Mouse (Mus musculus): ENCODE data around the gene Rac3. TPM values are rescaled to one million over a fixed set of nuclear protein-coding genes. Genes with fewer than 3 reads are reported as not detected.
"Not testable (repeated sequence)": the region's sequence is repeated elsewhere in the genome, so short reads cannot be mapped to it uniquely, and the experiment has no call there.

Gene Rac3
- polyA plus RNA-seq, 1 experiment from 2014 or later = 48.3 TPM

- 0 out of 2 replicates have a peak overlapping the region, but pooled peaks have one; percentile 72 for H3K4me3 ChIP-seq (replicated peaks)
- H3K9ac ChIP-seq = no peak overlapping the region
- peaks cover 33% of the 10 kb centered on the region for H3K27me3 ChIP-seq
- H3K27ac ChIP-seq = no peak overlapping the region
- no peak for ATAC-seq (ENCODE audit: low FRiP score)
- peak overlapping the region; percentile 99; the same call in 1 of the 2 replicates for H3K4me2 ChIP-seq
- peaks cover 23% of the 10 kb centered on the region for H3K36me3 ChIP-seq (replicated peaks)
- 87% methylated on average over 11 of the region's 11 CpGs for whole genome bisulfite sequencing
- peaks cover 32% of the 10 kb centered on the region for H3K4me1 ChIP-seq
- no peaks in the 10 kb centered on the region for H3K9me3 ChIP-seq
Observed at GRCm38 (mm10) chr11:120722761-120723382, 1.6 kb downstream of the Rac3 start.

- no peak overlapping the region for H3K4me2 ChIP-seq
- ATAC-seq (ENCODE audit: low FRiP score) = no peak
- no peak overlapping the region for H3K4me3 ChIP-seq (replicated peaks)
- 84% methylated on average over 7 of the region's 7 CpGs for WGBS
- peaks cover 32% of the 10 kb centered on the region for H3K4me1 ChIP-seq
- no peaks in the 10 kb centered on the region for H3K9me3 ChIP-seq
- no peak overlapping the region for H3K27ac ChIP-seq
- no peak overlapping the region for H3K9ac ChIP-seq
- peaks cover 39% of the 10 kb centered on the region for H3K27me3 ChIP-seq
- H3K36me3 ChIP-seq (replicated peaks) = peaks cover 17% of the 10 kb centered on the region
Observed at GRCm38 (mm10) chr11:120723509-120723908, 2.2 kb downstream of the Rac3 start.

GRCm38 (mm10) chr11:120726243-120727168 is 5.2 kb downstream of the Rac3 start:
- peak; percentile 49 for ATAC-seq (ENCODE audit: low FRiP score)
- Histone ChIP-seq H3K9ac (peak overlapping the region; percentile 53), H3K4me2 (peak overlapping the region; percentile 78), H3K27ac (0 out of 2 replicates have a peak overlapping the region, but pooled peaks have one; percentile 6), H3K27me3 (peaks cover 49% of the 10 kb centered on the region), H3K36me3 (replicated peaks) (no peaks in the 10 kb centered on the region), H3K4me3 (replicated peaks) (peak overlapping the region; percentile 47), H3K4me1 (peaks cover 27% of the 10 kb centered on the region), H3K9me3 (no peaks in the 10 kb centered on the region)
- WGBS = 19% methylated on average over 33 of the region's 36 CpGs

GRCm38 (mm10) chr11:120727169-120727527 is 5.9 kb downstream of the Rac3 start, which contains the start of gene Dcxr:
Gene Dcxr, minus strand, starts transcription at chr11:120727281.
- H3K4me1 ChIP-seq = peaks cover 20% of the 10 kb centered on the region
- no peaks in the 10 kb centered on the region for H3K36me3 ChIP-seq (replicated peaks)
- H3K4me3 ChIP-seq (replicated peaks) = peak within 1 kb of the TSS; percentile 47
- H3K4me2 ChIP-seq = peak within 1 kb of the TSS; percentile 78
- peak within 1 kb of the TSS; percentile 53 for H3K9ac ChIP-seq
- peaks cover 44% of the 10 kb centered on the region for H3K27me3 ChIP-seq
- H3K27ac ChIP-seq = 0 out of 2 replicates have a peak within 1 kb of the TSS, but pooled peaks have one; percentile 6
- no peaks in the 10 kb centered on the region for H3K9me3 ChIP-seq
- under 1% methylated on average over 14 of the region's 14 CpGs for WGBS
- ATAC-seq (ENCODE audit: low FRiP score) = peak; percentile 87

GRCm38 (mm10) chr11:120727564-120727963 is 6.3 kb downstream of the Rac3 start:
- peak overlapping the region; percentile 78; the same call in 1 of the 2 replicates for H3K4me2 ChIP-seq
- H3K36me3 ChIP-seq (replicated peaks) = no peaks in the 10 kb centered on the region
- H3K27ac ChIP-seq = no peak overlapping the region
- no peak for ATAC-seq (ENCODE audit: low FRiP score)
- no peaks in the 10 kb centered on the region for H3K9me3 ChIP-seq
- 65% methylated on average over 10 of the region's 12 CpGs for WGBS
- H3K4me1 ChIP-seq = peaks cover 18% of the 10 kb centered on the region
- peaks cover 44% of the 10 kb centered on the region for H3K27me3 ChIP-seq
- H3K9ac ChIP-seq = no peak overlapping the region
- no peak overlapping the region for H3K4me3 ChIP-seq (replicated peaks)

- ATAC-seq (ENCODE audit: low FRiP score) = no peak
- Histone ChIP-seq H3K9me3 (no peaks in the 10 kb centered on the region), H3K27me3 (peaks cover 42% of the 10 kb centered on the region), H3K36me3 (replicated peaks) (no peaks in the 10 kb centered on the region), H3K4me2 (no peak overlapping the region), H3K4me3 (replicated peaks) (no peak overlapping the region), H3K27ac (no peak overlapping the region), H3K9ac (no peak overlapping the region), H3K4me1 (peaks cover 15% of the 10 kb centered on the region)
- WGBS = 72% methylated on average over 11 of the region's 11 CpGs
Observed at GRCm38 (mm10) chr11:120728530-120729240, 7.4 kb downstream of the Rac3 start.

GRCm38 (mm10) chr11:120729432-120730050 is 8.3 kb downstream of the Rac3 start:
- peaks cover 42% of the 10 kb centered on the region for H3K27me3 ChIP-seq
- 0 out of 2 replicates have a peak overlapping the region, but pooled peaks have one; percentile 5 for H3K4me3 ChIP-seq (replicated peaks)
- H3K9ac ChIP-seq; H3K36me3 ChIP-seq (replicated peaks); H3K9me3 ChIP-seq; H3K27ac ChIP-seq: not testable (repeated sequence)
- peak; percentile 34; the same call in 1 of the 2 replicates for ATAC-seq (ENCODE audit: low FRiP score)
- peaks cover 15% of the 10 kb centered on the region for H3K4me1 ChIP-seq
- 1% methylated on average over 17 of the region's 21 CpGs for WGBS
- H3K4me2 ChIP-seq = peak overlapping the region; percentile 31

GRCm38 (mm10) chr11:120730331-120730870 is 9.1 kb downstream of the Rac3 start:
- 89% methylated on average over 10 of the region's 10 CpGs for WGBS
- Histone ChIP-seq H3K36me3 (replicated peaks) (no peaks in the 10 kb centered on the region), H3K27ac (no peak overlapping the region), H3K4me2 (no peak overlapping the region), H3K27me3 (peaks cover 40% of the 10 kb centered on the region), H3K9me3 (no peaks in the 10 kb centered on the region), H3K4me3 (replicated peaks) (no peak overlapping the region), H3K4me1 (peaks cover 15% of the 10 kb centered on the region), H3K9ac (no peak overlapping the region)
- no peak for ATAC-seq (ENCODE audit: low FRiP score)

- WGBS = 91% methylated on average over 1 of the region's 1 CpGs
- Histone ChIP-seq H3K27me3 (peaks cover 32% of the 10 kb centered on the region), H3K4me2 (no peak overlapping the region), H3K4me3 (replicated peaks) (no peak overlapping the region), H3K9ac (no peak overlapping the region), H3K36me3 (replicated peaks) (no peaks in the 10 kb centered on the region), H3K4me1 (peaks cover 13% of the 10 kb centered on the region), H3K27ac (no peak overlapping the region), H3K9me3 (no peaks in the 10 kb centered on the region)
- ATAC-seq (ENCODE audit: low FRiP score) = no peak
Observed at GRCm38 (mm10) chr11:120731395-120731794, 10.1 kb downstream of the Rac3 start.

- Histone ChIP-seq H3K27ac (no peak within 1 kb of the TSS), H3K9ac (no peak within 1 kb of the TSS), H3K9me3 (no peaks in the 10 kb centered on the region), H3K36me3 (replicated peaks) (no peaks in the 10 kb centered on the region), H3K4me2 (no peak within 1 kb of the TSS), H3K4me1 (peaks cover 6% of the 10 kb centered on the region; the same call in 1 of the 2 replicates), H3K27me3 (peaks cover 32% of the 10 kb centered on the region), H3K4me3 (replicated peaks) (no peak within 1 kb of the TSS)
- 79% methylated on average over 12 of the region's 12 CpGs for WGBS
- ATAC-seq (ENCODE audit: low FRiP score) = no peak
Observed at GRCm38 (mm10) chr11:120731858-120732680, 10.8 kb downstream of the Rac3 start, which contains the start of gene Cbr2. Gene Cbr2, minus strand, starts transcription at chr11:120732114.

GRCm38 (mm10) chr11:120733521-120733920 is 12.3 kb downstream of the Rac3 start:
- Histone ChIP-seq H3K4me3 (replicated peaks) (no peak overlapping the region), H3K4me2 (no peak overlapping the region), H3K9me3 (no peaks in the 10 kb centered on the region), H3K4me1 (peaks cover 4% of the 10 kb centered on the region; the same call in 1 of the 2 replicates), H3K27me3 (peaks cover 26% of the 10 kb centered on the region), H3K9ac (no peak overlapping the region), H3K27ac (no peak overlapping the region), H3K36me3 (replicated peaks) (no peaks in the 10 kb centered on the region)
- ATAC-seq (ENCODE audit: low FRiP score) = no peak
- 70% methylated on average over 6 of the region's 6 CpGs for WGBS
